Mouse (Mus musculus) urinary bladder, postnatal 0 days (tissue): Measurements from ENCODE around the gene Gm28510. TPM values are rescaled to one million over a fixed set of nuclear protein-coding genes. Genes with fewer than 3 reads are reported as not detected.

Source experiments
- polyA plus RNA-seq: library from polyadenylated mRNA; unstranded; fragments of >200 nt; fragmentation: Nextera tagmentation; extraction: Ambion mirVana; gene quantifications from 2 replicates; pipeline ENCODE4 v1.2.1, GENCODE M21; 2015

Gm28510 gene
- not detected in 2 replicates for polyA plus RNA-seq

DNA sequence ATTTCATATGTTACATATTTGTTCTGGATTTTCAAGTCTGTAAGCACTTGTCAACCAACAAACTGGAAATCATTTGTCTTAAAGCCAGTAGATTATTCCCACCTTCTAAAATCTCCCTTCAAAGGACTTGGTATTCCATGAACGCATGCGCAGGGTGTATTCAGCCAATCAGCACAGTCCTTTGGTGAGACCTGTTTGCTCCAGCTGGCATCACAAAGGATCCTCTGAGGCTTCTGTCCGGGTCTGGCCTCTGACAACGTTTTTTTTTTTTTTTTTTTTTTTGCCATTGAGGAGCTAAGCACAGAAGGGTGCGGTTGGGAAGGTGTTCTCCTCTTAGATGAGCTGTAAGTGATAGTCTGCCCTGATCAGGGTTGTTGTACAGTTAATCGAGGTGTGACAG, at the start of gene Gm28510:
Gene Gm28510 (plus strand): TSS at position 301 of the 400 bp plus-strand sequence.

Other genes starting within 250 kb of the Gm28510 start
- gene Gm20834, start 88.1 kb upstream of the Gm28510 start, polyA plus RNA-seq: not detected in 2 replicates
- not detected in 2 replicates for gene Gm20737, start 123.3 kb downstream of the Gm28510 start, polyA plus RNA-seq
- gene Gm21775, start 140.7 kb downstream of the Gm28510 start, polyA plus RNA-seq: not detected in 2 replicates
- not detected in 2 replicates for gene Gm21900, start 203.6 kb downstream of the Gm28510 start, polyA plus RNA-seq